Mouse (Mus musculus): Measurements from ENCODE around the gene D5Ertd579e.

Gene D5Ertd579e

DNA sequence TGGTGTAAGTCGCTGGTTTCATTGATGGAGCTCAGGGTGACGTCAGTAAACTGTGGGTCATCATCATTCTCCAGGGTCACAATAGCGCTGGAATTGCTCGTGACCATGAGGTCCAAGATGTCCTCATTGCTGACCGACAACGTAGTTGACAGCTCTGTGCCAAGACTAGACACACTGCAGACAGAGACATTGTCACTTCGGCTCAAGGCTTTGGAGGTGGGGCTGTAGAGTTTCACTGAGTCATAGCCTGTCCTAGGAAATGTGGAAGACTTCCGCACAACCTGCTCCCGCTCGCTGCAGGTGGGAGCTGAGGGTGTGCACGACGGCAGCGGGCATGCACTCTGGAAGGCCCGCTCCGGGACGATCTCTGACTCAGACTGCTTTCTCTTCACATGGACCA lies 124.5 kb downstream of the D5Ertd579e start:
- DNase-seq (ENCODE audit: low read depth, low spot score): no peak

GRCm38 (mm10) chr5:36570546-36571245 lies 125.1 kb downstream of the D5Ertd579e start:
- no peak for DNase-seq (ENCODE audit: low read depth, low spot score)

DNA sequence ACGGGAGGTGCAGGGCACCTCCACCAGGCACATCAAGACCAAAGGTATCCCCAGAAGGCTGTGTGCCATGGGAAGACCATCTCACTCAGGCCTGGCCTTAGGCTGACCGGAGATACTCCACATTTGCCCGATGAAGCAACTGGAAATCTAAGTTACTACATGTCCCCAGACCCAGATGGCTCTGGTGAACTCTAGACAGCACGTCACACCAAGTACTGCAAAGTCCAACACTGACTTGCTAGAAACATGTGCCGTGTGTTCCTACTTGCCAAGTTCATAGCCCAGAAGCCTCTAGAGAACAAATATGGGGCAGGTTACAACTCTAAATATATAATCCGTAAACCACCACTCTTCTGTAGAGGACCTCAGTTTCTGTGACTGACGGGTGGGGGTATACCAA lies 125.7 kb downstream of the D5Ertd579e start:
- no peak for DNase-seq (ENCODE audit: low read depth, low spot score)

- no peak for DNase-seq (ENCODE audit: low read depth, low spot score)
These were observed 127.7 kb downstream of the D5Ertd579e start for GRCm38 (mm10) chr5:36568118-36568517.

DNA sequence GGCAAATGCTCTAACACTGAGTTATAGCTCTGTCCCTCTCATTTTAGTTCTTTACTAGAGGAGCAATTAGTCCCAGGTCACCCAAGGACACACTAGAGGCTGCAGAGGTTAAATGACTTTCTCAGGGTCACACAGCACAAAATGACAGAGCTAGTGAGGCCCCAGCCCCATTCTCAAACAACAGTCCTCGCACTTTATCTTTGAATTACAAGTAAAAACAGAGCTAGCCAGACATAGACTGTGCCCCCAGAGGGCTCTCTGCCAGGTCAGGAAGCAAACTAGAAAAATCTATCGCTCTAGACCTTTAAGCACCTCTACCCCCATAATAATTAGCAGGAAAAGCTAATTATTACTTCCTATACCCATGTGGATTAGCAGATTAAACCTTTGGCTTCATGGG lies 128.2 kb downstream of the D5Ertd579e start:
- no peak for DNase-seq (ENCODE audit: low read depth, low spot score)

- DNase-seq (ENCODE audit: low read depth, low spot score): no peak
These were observed 131.3 kb downstream of the D5Ertd579e start for GRCm38 (mm10) chr5:36564530-36564929.

DNA sequence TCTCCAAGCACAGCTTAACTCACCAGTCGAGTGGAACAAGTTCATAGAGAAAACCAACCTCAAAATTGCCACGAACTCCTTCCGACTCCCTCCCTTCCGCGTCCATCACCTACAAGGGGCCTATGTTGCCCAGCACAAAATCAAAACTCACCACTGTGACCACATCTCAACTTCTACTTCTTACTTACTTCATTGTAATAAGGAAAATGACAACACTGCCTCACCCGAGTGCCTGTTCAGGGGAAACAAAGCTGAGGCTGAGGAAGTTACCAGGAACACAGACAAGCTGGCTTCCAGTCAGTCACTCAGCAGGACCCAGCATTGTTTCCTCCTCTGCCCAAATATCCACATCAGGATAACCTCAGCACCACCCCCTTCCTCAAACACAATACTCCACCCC lies 132.1 kb downstream of the D5Ertd579e start:
- DNase-seq (ENCODE audit: low read depth, low spot score): no peak

DNA sequence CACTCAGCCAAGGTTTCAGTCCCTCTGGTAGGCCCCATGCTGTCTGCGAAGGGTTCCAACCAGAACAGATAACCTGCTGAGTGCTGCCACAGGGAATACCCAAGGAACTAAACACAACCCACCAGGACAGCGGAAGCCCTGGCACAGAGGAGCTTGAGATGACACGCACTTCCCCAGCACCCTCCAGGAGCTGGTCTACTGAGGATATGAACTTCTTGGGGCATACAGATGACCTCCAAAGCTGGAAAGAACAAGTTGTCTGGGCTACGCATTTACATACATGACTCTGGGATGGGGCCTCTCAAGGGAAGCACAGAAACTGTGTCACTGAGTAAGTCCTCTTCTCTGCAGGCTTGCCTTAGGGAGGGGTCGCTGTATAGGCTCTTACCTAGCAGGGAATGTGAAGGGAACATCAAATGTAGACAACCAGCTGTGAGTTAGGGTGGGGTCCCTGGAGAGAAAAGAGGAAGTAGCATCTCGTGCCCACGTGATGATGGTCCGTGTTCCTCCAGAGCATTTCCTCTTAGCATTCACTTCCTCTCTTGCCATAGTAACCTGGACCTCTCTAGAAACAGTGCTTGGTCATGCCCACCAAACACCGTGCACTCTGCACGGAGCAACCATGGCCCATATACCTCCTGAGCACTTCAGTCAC lies 132.9 kb downstream of the D5Ertd579e start:
- DNase-seq (ENCODE audit: low read depth, low spot score): peak; percentile 36

- peak; percentile 60 for DNase-seq (ENCODE audit: low read depth, low spot score)
These were observed 134.3 kb downstream of the D5Ertd579e start for GRCm38 (mm10) chr5:36561509-36561908.

- no peak for DNase-seq (ENCODE audit: low read depth, low spot score)
These were observed 135.3 kb downstream of the D5Ertd579e start for GRCm38 (mm10) chr5:36560490-36560889.

- no peak for DNase-seq (ENCODE audit: low read depth, low spot score)
These were observed 136.2 kb downstream of the D5Ertd579e start for GRCm38 (mm10) chr5:36559510-36560235.

- no peak for DNase-seq (ENCODE audit: low read depth, low spot score)
These were observed 136.7 kb downstream of the D5Ertd579e start for GRCm38 (mm10) chr5:36559106-36559505.

DNA sequence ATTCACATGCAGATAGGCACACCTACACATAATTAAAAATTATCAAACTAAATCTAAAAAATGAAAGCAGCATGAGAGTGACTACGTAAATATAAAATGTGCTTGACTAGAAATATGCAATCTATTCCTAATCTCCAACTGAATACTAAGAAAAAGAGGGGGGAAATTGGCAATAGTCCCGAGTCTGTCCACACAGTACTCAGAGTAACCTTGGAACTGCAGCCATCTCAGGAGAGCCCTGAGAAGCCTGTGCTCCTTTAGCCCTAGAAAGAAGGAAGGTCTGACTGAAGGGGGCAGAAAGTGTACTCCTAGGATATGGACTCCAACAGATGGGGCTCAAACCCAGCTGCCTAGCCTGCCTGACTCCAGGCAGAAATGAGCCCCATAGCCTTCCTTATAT lies 137.3 kb downstream of the D5Ertd579e start:
- no peak for DNase-seq (ENCODE audit: low read depth, low spot score)

GRCm38 (mm10) chr5:36557584-36558308 lies 138.1 kb downstream of the D5Ertd579e start:
- no peak for DNase-seq (ENCODE audit: low read depth, low spot score)

GRCm38 (mm10) chr5:36556906-36557305 lies 138.9 kb downstream of the D5Ertd579e start:
- no peak for DNase-seq (ENCODE audit: low read depth, low spot score)

DNA sequence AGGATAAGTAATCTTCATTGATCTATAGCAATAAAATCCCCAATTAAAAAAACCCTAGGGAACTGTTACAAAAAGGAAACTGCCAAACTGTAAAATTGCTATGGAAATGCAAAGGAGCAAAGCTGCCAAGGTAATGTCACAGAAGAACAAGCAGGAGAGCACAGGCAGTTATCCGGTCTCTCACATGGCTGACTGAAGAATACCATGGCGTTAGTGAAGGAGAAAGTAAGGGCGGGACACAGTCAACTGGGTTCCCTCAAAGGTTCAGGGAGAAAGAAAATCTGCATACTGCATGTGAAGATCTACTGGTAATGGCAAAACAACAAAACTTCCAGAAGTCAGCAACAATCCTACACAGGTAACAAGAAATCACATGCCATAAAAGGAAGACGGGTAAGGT lies 139.5 kb downstream of the D5Ertd579e start:
- DNase-seq (ENCODE audit: low read depth, low spot score): no peak

DNA sequence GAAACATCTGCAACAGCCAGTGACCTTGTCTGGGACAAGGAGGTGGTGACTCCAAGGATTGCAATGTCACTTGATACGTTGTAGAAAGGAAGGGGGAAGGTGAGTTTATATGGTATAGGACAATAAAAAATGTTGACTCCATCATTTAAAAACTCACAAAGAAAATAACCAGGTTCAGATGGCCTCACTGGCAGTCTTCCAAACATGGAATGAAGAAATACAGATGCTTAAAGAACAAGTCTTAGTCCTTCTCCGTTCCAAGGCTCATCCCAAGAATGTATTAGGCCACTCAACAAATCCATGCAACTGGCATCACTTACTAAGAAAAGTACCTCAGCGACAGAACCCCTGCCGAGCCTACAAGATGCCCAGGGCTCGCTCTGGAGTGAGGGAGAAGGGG lies 141.3 kb downstream of the D5Ertd579e start:
- no peak for DNase-seq (ENCODE audit: low read depth, low spot score)

DNA sequence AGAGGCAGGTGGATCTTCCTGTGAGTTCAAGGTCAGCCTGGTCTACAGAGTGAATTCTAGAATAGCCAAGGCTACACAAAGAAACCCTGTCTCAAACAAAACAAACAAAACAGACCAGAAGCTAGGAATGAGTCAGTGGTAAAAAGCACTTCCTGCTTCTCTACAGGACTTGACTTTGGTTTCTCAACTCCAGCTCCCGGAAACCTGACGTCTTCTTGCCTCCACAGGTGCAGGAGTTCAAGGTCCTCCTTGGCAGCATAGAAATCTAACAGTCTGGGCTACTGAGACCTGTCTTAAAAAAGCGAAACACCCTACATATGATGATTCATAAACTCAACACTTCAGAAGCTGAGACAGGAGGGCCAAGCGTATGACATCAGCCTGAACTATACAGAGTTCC lies 141.9 kb downstream of the D5Ertd579e start:
- DNase-seq (ENCODE audit: low read depth, low spot score): no peak

- no peak for DNase-seq (ENCODE audit: low read depth, low spot score)
These were observed 142.7 kb downstream of the D5Ertd579e start for GRCm38 (mm10) chr5:36553056-36553606.

GRCm38 (mm10) chr5:36552391-36552790 lies 143.4 kb downstream of the D5Ertd579e start:
- no peak for DNase-seq (ENCODE audit: low read depth, low spot score)

All from brain, adult 2 months (tissue).